Mouse (Mus musculus): ENCODE data around the gene Nfib.
A peak's percentile ranks its signal among the peaks of the same experiment; 100 is the strongest.

The Nfib gene

DNA sequence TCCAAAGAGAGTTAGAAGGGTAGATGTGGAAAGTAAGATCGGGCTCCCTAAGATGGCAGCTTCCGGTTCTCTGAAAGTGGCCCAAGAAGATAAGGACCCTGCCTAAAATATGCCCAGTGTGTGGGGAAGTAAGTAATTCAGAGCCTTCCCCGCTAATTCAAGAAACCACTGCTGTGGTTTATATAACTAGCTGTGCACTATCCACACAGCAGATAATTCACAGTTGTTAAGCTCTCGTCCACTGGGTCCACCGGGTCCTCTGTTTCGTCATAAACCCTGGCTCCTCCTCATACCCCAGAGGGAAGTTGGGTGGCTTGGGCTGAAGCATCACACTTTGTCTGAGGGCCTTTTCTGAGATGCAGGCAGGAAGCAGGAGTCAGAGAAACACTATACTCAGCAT, 19.5 kb downstream of the Nfib start:
- no peak for DNase-seq

DNA sequence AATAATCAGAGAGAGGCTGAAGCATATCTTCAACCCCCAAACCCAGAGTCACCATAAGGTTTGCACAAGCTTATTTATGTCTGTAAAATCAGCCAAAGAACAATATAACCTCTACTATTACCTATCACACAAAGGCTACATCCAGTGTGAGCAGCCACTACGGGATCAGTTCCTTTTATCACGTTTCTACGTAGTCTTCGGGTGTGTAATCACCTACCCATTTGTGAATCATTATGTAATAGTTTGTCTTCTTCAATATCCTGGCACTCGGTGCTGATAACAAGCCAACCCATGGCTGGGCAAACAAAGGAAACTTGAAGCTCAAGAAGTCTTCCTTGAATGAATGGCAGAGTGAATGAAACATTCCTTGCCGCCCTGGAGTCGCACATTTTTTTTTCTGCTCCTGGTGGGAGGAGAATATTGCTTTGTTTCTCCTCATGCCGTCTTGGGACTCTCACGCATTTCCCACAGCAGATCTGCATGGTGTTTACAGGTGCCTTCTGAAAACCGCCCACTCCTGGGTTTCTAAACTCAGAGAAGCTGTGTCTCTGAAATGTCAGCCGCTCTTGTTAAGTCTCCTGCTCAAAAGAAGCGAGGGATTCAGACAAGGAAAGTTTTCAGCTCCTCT, 21.3 kb downstream of the Nfib start:
- DNase-seq = no peak

DNA sequence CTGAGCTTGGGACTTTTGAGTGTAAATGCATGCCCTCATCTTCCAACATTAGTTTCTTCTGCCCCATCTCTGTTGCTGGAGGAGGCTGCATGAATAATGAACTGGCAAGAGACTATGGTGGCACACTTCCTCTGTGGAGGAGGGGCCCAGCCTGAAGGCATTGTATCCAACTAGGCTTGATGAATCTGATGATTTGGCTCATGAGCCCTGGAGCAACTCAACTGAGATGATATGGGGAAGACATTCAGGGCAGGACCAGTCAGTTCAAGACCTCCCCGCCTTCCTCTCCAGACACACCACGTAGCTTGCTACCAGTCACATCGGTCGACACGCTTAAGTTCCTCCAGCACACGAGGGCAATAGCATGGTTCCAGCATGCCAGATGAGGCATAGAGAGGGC, 22.0 kb downstream of the Nfib start:
- no peak for DNase-seq

DNA sequence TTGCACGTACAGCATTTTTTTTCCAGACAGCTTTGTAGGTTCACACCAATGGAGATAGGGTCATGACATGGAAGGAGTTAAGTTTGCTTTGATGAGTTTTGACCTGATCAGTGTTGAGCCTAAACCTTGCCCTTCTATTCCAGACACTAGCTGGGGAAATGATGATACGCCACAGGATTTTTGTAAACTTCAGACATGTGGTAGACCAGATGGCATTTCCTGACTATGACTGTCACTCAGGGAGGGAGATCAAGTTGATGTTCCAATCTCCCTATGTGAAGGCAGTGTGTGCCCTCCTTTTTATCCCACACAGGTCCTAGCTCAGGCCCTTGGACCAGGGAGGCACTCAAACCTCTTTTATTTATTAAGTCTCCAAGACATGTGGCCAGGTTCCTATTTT, 29.4 kb downstream of the Nfib start:
- DNase-seq = no peak

DNA sequence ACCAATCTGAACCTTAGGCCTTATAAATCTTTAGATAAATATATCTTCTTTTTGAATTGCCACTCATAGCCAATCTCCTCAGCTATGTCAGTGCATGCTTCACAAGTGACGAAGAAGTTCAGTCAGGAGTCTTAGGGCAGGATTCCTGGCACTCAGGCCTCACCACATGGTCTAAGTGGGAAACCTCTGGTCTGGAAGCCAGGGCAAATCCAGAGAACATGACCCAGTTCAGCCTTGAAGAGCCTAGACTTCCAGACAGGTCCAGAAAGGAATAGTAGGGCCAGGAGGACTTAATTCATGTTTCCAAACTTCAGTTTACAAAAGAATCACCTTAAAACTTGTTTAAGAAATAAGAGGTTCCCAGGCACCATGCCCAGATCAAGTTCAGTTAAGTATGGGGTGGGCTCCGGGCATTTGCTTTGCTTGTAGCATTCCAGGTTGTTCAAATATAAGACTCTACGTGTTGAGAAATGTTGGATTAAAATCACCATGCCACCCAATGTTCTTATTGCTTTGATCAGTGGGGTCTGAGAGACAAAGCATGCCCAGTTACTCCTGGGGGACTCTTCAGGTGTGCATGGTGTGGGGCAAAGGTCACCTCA, 38.2 kb downstream of the Nfib start:
- DNase-seq = peak; percentile 23

DNA sequence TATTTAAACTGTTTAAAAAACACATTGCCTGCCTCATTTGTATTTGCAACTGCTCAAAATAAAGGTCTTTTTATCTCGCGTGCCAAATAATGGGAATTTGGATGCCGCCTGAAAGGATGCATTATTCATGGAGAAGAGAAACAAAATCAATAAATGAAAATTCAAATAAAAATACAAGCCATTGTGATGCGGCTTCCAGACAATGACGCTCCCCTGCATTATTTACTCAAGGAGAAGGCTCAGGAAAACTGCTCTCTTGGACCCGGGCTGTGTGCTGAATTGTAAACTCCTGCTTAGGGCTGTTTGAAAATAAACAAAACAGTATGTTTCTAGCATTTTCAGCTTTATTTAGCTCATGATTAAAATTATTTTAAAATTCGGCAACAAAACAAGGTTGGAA, 41.1 kb downstream of the Nfib start:
- DNase-seq = no peak

DNA sequence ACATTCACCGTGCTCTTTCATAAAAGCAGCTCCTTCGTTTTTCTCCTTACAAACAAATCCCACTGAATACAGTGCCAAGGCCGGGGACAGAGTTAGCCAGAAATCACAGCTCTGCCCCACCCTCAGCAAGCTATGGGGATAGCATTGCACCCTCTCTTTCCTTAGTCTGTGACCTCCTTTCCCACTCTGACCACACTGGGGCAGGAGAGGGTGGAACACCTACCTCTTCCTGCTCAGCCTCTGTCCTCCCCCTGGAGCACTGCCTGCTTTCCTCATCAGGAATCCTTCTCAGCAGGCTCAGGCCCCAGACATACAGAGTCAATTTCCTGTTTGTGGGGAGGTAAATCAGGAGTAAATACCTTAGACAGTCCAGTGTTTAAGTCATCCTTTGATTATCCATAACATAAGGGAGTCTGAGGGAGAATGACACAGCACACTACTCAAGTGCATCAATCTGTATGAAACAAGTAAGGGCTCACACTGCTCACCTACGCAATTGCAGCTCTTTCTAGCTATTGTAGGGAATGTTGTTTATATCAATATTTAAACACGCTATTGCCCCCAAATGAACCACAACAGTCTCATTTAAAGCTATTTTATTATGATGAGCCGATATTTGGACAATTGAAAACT, 41.7 kb downstream of the Nfib start:
- DNase-seq = no peak

DNA sequence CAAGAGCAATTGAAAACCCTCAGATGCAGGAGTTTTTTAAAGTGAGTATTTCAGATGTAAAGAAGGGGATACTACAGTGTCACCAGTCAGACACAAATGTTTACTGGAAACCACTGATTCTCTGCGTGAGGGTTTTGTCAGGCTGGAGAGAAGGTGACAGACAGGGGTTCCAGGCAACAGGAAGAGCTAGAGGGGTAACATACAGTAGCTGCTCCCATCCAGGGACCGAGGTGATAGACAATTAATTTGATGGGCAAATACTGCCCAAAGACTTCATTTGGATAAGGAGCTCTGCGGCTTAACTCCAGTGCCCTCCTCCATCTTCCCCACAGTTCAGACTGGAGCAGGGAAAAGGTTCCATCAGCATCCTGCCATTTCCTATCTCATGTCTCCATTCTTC, 42.9 kb downstream of the Nfib start:
- no peak for DNase-seq

DNA sequence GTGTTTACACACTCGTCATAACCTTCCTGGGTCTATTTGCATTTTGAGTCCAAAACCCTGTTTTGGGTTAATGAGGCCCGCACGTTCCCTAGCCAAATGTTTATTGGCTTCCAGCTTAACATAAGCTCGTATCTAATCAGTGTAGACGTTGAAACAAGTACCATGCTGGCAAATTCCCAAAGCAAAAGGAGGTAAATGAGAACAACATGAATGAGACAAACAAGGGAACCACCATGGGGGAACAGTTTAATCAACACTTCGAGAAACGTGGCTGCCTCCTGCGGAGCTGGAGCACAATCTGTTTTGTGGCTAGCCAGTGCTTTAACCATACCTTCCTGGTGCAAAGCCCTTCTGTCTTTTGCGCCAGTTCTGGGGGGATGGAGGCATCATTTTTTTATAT, 43.3 kb downstream of the Nfib start:
- no peak for DNase-seq

DNA sequence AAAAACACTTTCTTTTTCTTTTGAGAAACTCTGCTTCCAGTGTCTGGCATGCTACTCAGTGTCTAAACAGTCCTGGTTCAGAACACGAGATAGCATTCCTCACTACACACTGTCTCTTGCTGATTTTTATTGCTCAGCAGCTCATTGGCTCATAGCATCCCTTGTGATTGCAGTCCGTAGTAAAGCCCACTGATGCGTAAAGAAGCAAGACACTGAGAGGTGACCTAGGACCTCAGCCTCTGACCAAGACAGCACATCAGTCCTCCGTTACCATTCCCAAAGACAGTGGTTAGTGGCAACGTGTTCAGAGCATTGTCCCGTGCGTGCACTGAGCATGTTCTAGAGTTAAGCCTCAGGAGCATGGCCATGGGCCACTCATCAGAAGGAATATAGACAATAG, 44.3 kb downstream of the Nfib start:
- DNase-seq = no peak

DNA sequence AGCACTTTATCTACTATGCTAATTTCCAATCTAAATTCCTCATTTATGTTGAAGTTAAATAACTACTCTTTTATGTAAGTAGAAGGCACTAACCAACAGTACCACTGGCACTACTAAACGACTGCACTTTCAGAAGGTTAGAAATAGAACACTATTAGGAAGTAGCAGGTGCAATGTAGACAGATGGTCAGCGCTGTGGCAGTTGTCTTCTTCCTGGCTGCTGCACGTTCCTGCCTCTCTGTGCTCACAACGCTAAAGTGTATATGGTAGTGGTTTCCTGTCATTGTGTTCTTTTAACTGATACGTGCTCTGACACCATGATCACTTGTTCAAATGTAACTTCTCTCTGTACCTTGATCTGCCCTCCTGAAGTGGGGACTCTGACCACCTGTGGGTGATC, 59.9 kb downstream of the Nfib start:
- no peak for DNase-seq

DNA sequence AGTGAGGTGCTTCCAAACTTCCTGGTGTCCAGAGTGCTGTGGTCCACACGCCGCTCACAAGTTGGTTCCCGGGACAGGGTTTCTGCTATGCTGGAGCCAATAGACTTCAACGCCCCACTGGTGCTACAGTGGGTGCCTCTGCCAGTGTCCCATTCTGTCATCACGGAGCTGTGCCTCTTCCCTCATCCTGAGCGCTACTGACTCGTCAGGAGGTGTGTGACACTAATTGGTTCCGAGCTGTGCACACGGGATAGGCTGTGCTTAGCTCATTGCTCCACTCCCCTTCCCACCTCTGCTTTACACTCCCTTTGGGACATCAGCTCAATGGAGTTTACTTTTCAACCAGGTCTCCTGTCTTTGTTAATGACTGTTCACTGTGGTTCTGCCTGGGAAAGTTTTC, 60.8 kb downstream of the Nfib start:
- DNase-seq = no peak

DNA sequence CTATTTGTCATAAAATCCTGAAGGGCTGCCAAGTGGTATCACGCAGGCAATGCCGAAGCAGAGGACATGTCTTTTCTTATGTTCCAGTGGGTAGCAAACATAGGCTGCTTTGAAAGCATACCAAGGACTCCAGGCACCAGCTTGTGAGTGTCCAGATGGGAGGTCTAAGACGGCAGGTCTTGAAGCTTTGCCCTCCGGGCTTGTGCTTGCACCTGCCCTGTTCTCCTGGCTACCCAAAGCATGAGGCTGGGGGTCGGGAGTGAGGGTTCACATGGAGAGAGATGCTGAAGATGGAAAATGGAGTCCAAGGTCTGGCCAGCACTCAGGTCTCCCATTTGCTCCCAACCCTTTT, 61.8 kb downstream of the Nfib start:
- no peak for DNase-seq

DNA sequence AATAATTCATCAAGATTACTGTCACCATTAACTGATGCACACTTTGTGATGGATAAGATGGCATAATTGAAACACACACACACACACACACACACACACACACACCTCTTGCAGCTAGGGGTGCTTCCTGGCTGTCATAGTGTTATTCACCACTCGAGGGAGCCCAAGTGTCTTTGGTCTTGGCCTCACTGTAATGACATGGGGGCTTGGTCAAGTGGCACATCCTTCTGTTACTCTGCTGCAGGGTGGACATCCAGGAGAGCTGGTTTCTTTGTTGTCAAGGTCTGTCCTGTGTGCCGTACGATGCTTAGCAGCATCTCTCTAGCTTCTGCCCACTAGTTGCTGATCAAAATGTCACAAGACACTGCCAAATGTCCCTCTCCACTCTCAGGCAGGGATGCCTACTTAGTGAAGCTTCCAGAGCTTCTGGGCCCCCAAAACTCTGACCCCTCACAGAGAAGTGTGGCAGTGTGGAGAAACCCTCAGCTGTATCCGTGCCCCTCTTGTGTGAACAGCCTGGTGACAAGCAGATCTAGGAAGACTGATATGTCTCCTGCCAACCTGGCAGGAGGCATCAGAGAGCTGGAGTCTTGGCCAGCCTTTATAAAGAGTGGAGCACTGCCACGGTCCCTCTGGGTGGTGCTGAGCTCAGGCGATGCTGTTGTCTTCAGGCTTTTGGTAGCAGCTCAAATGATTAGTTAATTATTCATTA, 62.4 kb downstream of the Nfib start:
- peak; percentile 34 for DNase-seq

DNA sequence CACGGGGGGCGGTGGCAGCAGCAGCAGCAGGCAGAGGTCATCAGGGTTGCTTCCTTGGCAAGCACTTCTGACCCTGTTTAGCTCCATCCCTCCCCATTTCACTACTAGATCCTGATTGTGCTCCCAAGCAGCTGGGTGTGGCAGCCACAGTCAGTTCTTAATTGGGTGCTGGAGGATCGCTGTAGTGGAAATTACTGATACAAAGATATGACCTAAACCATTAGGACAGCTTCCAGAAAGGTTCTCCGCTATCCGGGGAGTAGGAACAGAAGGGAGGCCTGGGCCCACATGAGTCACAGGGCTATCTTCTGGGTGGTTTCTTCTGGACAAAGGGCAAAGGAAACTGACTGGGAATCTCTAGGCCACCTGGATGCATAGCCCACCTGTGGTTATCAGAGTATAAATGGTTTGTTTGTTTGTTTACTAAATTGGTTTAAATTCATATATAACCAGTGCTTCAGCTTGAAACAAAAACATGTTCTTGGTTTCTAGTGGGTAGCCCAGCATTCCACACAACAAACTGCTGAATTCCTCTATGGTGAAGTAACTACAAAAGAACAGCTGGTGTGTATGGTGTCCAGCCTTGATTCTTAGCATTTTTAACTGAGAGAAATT, 64.4 kb downstream of the Nfib start:
- no peak for DNase-seq

DNA sequence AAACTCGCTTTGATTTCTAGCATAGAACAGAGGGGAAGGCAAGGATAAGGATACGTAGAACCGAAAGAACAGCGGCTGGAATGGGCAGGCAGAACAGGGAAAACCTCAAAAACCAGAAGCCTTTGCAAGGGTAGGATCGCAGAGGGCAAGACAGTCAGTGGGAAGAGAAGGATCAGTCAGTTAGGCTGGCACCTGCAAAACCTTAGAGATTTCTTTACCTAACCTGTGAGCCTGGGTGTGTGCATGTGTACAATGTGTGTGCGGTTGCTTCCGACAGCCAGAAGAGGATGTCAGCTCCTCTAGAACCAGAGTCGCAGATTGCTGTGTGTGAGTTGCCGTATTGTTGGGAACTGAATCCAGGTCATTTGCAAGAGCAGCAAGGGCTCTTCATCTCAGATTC, 67.3 kb downstream of the Nfib start:
- no peak for DNase-seq

DNA sequence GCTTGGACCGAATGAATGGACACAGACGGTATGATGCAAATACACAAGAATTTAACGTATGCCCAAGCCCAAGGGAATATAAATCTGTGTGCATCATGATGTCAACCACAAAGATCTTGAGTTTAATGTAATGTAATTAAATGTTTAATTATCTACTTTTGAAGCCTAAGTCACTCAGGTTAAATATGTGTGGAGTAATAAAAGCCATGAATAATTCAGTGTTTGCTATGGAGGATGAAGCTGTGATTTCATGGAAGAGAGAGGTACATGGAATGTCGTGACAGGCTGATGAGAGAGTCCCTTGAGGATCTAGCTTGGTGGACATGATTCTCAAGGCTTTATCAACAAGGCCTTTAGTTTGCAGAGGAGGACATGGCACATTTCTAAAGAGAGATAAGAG, 67.9 kb downstream of the Nfib start:
- no peak for DNase-seq

DNA sequence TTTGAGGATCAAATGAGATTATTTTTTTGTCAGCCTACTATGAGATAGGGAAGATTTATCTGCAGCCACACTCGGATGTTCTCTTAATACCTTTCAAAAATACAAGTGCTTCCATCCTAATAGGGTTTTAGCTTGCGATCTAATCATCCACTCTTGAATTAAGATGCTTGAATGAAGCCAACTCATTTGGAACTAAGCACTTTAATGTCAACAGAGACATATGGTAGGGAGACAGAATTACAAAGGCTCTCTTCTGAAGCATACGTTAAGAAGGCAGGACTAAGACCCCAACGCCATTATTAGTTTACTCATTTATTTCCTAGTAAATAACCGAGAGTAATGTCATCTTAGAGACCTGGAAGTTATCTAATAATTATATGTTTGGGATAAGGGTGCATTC, 68.9 kb downstream of the Nfib start:
- no peak for DNase-seq

DNA sequence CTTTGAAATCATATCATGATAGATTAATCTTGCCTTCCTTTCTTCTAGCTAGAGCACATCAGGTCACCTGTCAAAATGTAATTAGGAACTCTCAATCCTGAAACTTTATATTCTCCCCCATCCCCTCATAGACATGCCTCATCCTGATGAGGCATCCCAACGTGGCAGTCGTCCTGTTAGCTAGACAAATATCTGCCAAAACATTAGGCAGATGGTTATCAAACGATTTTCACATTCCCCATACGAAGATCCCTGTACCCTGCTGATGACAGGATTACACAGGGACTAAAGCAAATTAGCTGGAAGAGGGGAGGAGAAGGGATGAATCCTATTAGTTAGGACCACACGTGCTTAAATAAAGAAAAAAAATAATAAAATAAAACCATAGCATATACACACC, 69.7 kb downstream of the Nfib start:
- DNase-seq = no peak

DNA sequence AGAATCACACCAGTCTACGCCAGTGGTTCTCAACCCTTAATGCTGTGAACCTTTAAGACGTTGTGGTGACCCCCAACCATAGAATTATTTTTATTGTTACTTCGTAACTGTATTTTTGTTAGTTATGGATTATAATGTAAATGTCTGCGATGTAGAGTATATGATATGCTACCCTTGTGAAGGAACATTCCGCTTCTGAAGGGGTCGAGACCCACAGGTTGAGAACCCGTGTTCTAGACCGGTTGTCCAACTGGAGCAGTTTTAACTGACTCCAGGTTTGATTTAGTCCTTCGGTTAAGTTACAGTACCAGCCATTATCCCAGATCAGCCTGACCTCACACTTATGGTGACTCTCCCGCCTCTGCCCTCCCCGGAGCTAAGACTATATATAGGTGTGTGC, 70.4 kb downstream of the Nfib start:
- no peak for DNase-seq

DNA sequence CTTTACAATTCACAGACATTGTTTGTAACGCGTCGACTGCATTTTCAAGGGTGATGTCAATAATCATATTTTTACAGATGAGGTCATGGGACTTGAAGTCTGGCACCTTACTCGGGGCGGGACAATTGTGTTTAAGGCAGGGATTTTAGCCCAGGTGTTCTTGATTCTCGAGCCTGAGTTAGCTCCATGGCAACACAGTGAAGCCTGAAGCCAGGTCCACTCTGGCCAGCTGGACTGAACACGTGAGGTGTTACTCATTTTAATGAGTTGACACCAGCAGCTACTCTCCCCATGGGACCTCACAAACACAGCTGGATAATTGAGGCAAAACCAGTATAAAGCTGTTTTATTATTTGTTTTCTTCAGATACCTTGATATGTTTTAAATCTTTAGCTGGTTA, 71.2 kb downstream of the Nfib start:
- DNase-seq = no peak

DNA sequence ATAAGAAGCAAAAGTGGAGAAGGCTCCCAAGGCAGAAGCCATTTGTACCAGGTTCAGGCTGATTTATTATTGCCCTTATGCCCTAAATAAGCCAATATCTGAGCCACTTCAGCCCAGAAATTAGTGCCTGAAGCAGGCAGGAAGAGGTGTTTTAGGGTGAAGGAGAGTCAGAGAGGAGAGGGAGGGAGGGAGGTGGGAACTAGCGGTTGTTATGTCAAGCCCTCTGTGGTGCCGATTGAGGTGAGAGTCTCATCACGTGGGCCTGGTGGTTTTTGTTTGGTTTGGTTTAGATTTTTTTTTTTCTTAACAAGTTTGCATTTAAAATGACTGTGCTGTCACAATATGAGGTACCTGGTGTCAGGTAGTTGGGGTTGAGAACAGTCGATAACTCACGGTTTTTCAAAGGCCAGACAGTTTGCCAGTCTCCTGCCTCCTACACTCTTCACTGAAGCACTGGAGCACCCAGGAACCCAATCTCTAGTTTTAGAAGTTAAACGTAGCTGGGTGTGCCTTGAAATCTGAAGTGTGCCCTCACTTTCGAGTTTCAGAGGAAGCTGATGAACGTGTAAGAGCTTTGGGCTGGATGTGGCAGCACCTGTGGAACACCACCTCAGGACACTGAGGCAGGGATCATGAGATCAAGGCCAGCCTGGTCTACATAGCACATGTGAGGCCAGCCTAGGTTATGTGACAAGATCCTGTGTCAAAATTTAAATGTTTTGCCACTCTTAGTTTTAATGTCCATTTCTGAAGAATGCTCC, 81.1 kb downstream of the Nfib start:
- no peak for DNase-seq

DNA sequence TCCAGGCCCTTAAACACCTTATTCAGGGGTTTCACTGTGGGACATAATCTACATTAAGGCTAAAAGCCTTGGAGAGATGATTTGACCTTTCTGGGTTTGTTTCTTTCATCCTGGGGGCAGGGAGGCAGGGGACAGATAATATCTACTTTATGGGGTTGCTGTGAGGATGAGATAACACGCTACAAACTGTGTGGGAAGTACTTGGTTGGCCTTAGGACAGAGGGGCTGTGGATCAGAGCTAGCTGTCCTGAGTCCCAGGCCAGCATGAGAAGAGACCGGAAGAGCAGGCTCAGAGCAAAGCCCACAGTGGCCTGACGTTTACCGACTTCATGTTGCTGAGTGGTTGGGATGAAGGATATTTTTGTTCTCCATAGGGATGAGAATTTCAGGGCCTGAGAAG, 81.7 kb downstream of the Nfib start:
- no peak for DNase-seq
